Mouse (Mus musculus) thymus, adult 2 months (tissue): Measurements from ENCODE around the gene Grb7. TPM values are rescaled to one million over a fixed set of nuclear protein-coding genes. Genes with fewer than 3 reads are reported as not detected.

Experiments
- DNase-seq: peaks from one replicate; pipeline ENCODE4 v3.0.0; 2021
- H3K27ac ChIP-seq: fragments of 200-500 bp; 2 replicates; pipeline ENCODE4 v1.5.1; 2012; ENCODE audit warnings: low read length, control low read depth; ENCODE audit not compliant: control insufficient read depth, insufficient read depth
- H3K27me3 ChIP-seq: fragments of 200-500 bp; 2 replicates; pipeline ENCODE4 v1.6.1; 2012; ENCODE audit warnings: mild to moderate bottlenecking, low read length, moderate library complexity, mixed read lengths; ENCODE audit not compliant: control insufficient read depth, insufficient read depth
- H3K36me3 ChIP-seq: fragments of 200-500 bp; 2 replicates; pipeline ENCODE4 v1.6.1; 2012; ENCODE audit warnings: mild to moderate bottlenecking, low read length, moderate library complexity; ENCODE audit not compliant: control insufficient read depth, insufficient read depth
- H3K4me1 ChIP-seq: fragments of 200-500 bp; replicated peaks from 2 replicates; pipeline ENCODE4 v1.6.1; 2012; ENCODE audit warnings: low read length; ENCODE audit not compliant: control insufficient read depth, insufficient read depth
- H3K4me3 ChIP-seq: fragments of 200-500 bp; 2 replicates; pipeline ENCODE4 v1.5.1; 2012; ENCODE audit warnings: mild to moderate bottlenecking, low read length, control low read depth, moderate library complexity; ENCODE audit not compliant: control insufficient read depth, insufficient read depth
- CTCF ChIP-seq: fragments of 200-500 bp; IDR thresholded peaks from 2 replicates; pipeline ENCODE4 v1.5.1; 2012; ENCODE audit warnings: mild to moderate bottlenecking, control low read depth, low read length, moderate library complexity, borderline replicate concordance; ENCODE audit not compliant: control insufficient read depth, poor library complexity, insufficient read depth; ENCODE audit errors: extremely low read depth
- POLR2A ChIP-seq: fragments of 200-500 bp; IDR thresholded peaks from 2 replicates; pipeline ENCODE4 v1.6.1; 2012; ENCODE audit warnings: mild to moderate bottlenecking, low read length, control low read depth, moderate library complexity; ENCODE audit not compliant: control insufficient read depth, poor library complexity, insufficient read depth; ENCODE audit errors: extremely low read depth
- WGBS: fragments of 180-500 bp; shearing (Covaris S2); methylation state at CpG from one replicate; pipeline ENCODE4 v1.1.7; 2018; 5-methylcytosine and 5-hydroxymethylcytosine counted together
- polyA plus RNA-seq: library from polyadenylated mRNA; depleted of rRNA; stranded (reverse); fragments of >200 nt; gene quantifications from 2 replicates; pipeline ENCODE4 v1.2.3, GENCODE M21; 2012; rRNA removed

Gene Grb7
- polyA plus RNA-seq, result 6.7 and 6.8 TPM in 2 replicates

- no peaks in the 10 kb centered on the region for H3K27me3 ChIP-seq
- peaks cover 44% of the 10 kb centered on the region for H3K4me1 ChIP-seq
- WGBS, result 23% methylated on average over 5 of the region's 5 CpGs
- TF ChIP-seq CTCF (no peak), POLR2A (no peak)
- no peaks in the 10 kb centered on the region for H3K36me3 ChIP-seq
- DNase-seq, result no peak
- H3K4me3 ChIP-seq, result no peak within 1 kb of the TSS
- H3K27ac ChIP-seq, result no peak within 1 kb of the TSS
Observed at GRCm38 (mm10) chr11:98446213-98446561, at the start of gene Grb7. Grb7 (plus strand) TSS chr11:98446394.

- no peak for DNase-seq
- Histone ChIP-seq H3K4me1 (peaks cover 24% of the 10 kb centered on the region), H3K36me3 (no peaks in the 10 kb centered on the region), H3K27ac (no peak overlapping the region), H3K4me3 (no peak overlapping the region), H3K27me3 (no peaks in the 10 kb centered on the region)
- 98% methylated on average over 7 of the region's 7 CpGs for WGBS
- TF ChIP-seq CTCF, result no peak
- TF ChIP-seq POLR2A, result no peak
Observed at GRCm38 (mm10) chr11:98397946-98398345, 48.2 kb upstream of the Grb7 start.

GRCm38 (mm10) chr11:98400161-98400726, 46.0 kb upstream of the Grb7 start, which contains the start of gene Pgap3:
Pgap3 (minus strand) TSS chr11:98400490.
- TF ChIP-seq CTCF, result peak; percentile 43; the same call in 1 of the 2 replicates
- peak; percentile 56; the same call in 1 of the 2 replicates for TF ChIP-seq POLR2A
- peaks cover 3% of the 10 kb centered on the region for H3K4me1 ChIP-seq
- H3K27ac ChIP-seq, result peak within 1 kb of the TSS; percentile 56
- H3K27me3 ChIP-seq, result no peaks in the 10 kb centered on the region; the same call in 1 of the 2 replicates
- peak; percentile 80 for DNase-seq
- H3K4me3 ChIP-seq, result peak within 1 kb of the TSS; percentile 73
- WGBS, result 1% methylated on average over 40 of the region's 40 CpGs
- H3K36me3 ChIP-seq, result no peaks in the 10 kb centered on the region

- Histone ChIP-seq H3K4me3 (no peak overlapping the region), H3K27ac (no peak overlapping the region), H3K36me3 (no peaks in the 10 kb centered on the region), H3K4me1 (peaks cover 3% of the 10 kb centered on the region), H3K27me3 (no peaks in the 10 kb centered on the region; the same call in 1 of the 2 replicates)
- WGBS, result 59% methylated on average over 3 of the region's 3 CpGs
- TF ChIP-seq CTCF (no peak), POLR2A (no peak)
- no peak for DNase-seq
Observed at GRCm38 (mm10) chr11:98400816-98401215, 45.4 kb upstream of the Grb7 start.

GRCm38 (mm10) chr11:98406621-98407020, 39.6 kb upstream of the Grb7 start:
- Histone ChIP-seq H3K4me3 (no peak overlapping the region), H3K27ac (no peak overlapping the region), H3K4me1 (no peaks in the 10 kb centered on the region), H3K27me3 (peaks cover 7% of the 10 kb centered on the region; the same call in 1 of the 2 replicates), H3K36me3 (no peaks in the 10 kb centered on the region)
- 89% methylated on average over 6 of the region's 6 CpGs for WGBS
- TF ChIP-seq CTCF (no peak), POLR2A (no peak)
- no peak for DNase-seq

- TF ChIP-seq CTCF, result no peak
- 84% methylated on average over 8 of the region's 8 CpGs for WGBS
- Histone ChIP-seq H3K4me1 (peaks cover 5% of the 10 kb centered on the region; the same call in 1 of the 2 replicates), H3K27me3 (peaks cover 20% of the 10 kb centered on the region), H3K4me3 (no peak overlapping the region), H3K36me3 (no peaks in the 10 kb centered on the region), H3K27ac (no peak overlapping the region)
- no peak for DNase-seq
Observed at GRCm38 (mm10) chr11:98408872-98409271, 37.3 kb upstream of the Grb7 start.

GRCm38 (mm10) chr11:98409341-98409822, 36.8 kb upstream of the Grb7 start:
- Histone ChIP-seq H3K4me1 (peaks cover 5% of the 10 kb centered on the region; the same call in 1 of the 2 replicates), H3K27ac (no peak overlapping the region), H3K36me3 (no peaks in the 10 kb centered on the region), H3K27me3 (peaks cover 20% of the 10 kb centered on the region), H3K4me3 (no peak overlapping the region)
- no peak for DNase-seq
- 10% methylated on average over 10 of the region's 10 CpGs for WGBS
- TF ChIP-seq CTCF (no peak), POLR2A (no peak)
